Mouse (Mus musculus) kidney, adult 10 weeks (tissue): Measurements from ENCODE around the gene Rilp. TPM values are rescaled to one million over a fixed set of nuclear protein-coding genes. Genes with fewer than 3 reads are reported as not detected.

Source experiments
- polyA plus RNA-seq: library from polyadenylated mRNA; stranded (reverse); fragments of 350-450 nt; fragmentation: Illumina TruSeq; extraction: RNeasy Lipid Tissue Mini Kit (QIAGEN cat#74804); gene quantifications from one replicate; pipeline ENCODE4 v1.2.3, GENCODE M21; 2014; ENCODE audit warnings: low read depth, low replicate concordance

Gene Rilp
- 0.73 TPM for polyA plus RNA-seq

DNA sequence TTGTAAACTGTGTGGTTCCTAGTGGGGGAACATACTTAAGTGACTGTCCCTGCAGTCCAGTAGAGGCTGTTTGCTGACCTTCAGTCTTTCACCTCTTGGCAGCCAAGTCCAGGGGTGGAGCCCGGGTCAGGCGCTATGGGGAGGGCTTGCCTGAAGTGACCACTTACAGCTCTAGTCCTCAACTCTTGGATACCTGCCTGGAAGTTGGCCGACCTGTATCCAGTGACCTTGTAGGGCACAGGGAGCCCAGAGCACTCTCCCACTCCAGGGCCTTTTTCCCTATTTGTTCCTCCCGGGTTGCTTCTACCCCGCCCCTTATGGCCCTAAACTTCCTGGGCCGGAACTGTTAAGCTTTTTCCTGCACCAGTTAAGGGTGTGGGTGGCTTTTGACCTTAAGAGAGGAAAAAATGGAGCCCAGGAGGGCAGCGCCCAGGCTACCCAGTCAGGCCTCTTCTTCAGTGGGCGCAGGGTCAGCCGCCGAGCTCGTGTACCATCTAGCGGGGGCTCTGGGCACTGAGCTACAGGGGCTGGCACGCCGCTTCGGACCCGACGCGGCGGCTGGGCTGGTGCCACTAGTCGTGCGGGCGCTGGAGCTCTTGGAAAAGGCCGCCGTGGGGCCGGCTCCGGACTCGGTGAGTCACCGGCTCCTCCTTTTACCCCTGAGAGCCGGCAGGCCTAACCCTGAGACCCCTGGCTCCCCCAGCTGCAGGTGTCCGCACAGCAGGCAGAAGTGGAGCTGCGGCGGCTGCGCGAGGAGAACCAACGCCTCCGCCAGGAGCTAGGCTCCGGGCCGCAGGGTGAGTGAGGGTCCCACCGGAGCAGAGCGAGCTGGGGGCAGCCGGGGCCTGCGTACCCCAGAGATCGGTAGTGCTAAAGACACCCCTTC lies at the start of gene Rilp:
Gene Rilp, plus strand, starts transcription at position 354 of the 886 bp plus-strand sequence.

GRCm38 (mm10) chr11:75460844-75461742 lies 48.8 kb upstream of the Rilp start, which contains the start of gene Tlcd2:
Tlcd2 (plus strand) TSS chr11:75461715.

GRCm38 (mm10) chr11:75486601-75487285 lies 23.2 kb upstream of the Rilp start, which contains the start of gene Prpf8:
Prpf8 (plus strand) TSS chr11:75486816.

DNA sequence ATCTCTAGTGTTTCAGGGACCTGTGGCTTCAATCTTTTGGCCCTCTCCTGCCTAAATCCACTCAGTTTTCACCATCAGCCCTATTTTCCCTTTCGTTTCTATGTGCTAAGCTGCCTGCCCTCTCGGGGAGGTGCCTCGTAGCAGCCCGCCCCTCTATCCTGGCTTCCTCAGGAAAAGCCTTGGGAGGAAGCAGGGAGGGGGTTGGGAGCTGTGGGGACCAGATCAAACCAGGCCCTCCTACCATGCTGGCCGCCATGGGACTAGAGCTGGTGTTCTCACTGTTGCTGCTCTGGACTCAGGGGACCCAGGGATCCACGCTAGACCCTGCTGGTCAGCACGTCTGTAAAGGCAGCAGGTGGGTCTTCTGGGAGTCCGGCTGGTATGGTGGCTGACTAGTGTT lies 3.4 kb downstream of the Rilp start, which contains the start of gene Scarf1:
Gene Scarf1, plus strand, starts transcription at position 205 of the 400 bp plus-strand sequence.

DNA sequence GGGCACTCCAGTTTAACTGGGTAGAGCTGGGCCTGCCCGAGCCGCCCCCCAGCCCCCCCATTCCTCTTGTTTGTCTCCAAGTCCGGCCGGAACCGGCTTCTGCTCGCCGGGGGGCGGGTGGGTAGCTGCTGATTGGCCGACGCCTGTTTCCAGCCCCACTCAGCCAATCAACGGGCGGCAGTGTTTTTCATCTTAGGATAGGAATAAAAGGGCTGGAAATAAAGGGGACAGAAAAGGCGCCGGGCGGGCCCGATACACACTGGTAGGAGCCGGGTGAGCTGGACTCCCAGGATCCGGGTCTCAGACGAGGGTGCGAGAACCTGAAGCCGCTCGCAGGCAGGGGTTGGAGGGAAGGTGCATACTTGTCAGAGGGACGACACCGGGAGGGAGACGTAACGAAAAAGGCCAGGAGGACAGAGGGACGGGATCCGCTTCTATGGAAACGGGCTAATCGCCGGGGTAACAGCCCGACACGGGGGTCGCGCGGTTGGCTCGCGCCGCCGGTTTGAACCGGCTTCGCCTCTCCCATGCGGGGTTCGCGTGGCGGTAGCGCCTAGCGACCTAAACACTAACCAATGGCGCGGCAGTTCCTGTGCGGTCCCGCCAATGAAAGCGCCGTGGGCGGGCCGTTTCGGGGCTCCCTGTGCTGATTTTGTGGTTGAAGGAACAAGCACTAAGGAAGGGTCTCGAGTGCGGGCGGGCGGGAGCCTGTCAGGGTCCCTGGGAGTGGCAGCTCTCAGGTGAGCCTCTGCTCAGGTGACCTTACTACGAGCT lies 21.8 kb downstream of the Rilp start, which contains the start of gene Slc43a2:
Gene Slc43a2, plus strand, starts transcription at position 226 of the 774 bp plus-strand sequence.

Other genes starting within 250 kb of the Rilp start
- gene Rpa1, start 161.8 kb upstream of the Rilp start, polyA plus RNA-seq: 33.1 TPM
- gene Smyd4, start 161.7 kb upstream of the Rilp start, polyA plus RNA-seq: 6.0 TPM
- gene Serpinf1, start 87.4 kb upstream of the Rilp start, polyA plus RNA-seq: 0.89 TPM
- 6.8 TPM for gene Serpinf2, start 70.5 kb upstream of the Rilp start, polyA plus RNA-seq
- gene Wdr81, start 55.4 kb upstream of the Rilp start, polyA plus RNA-seq: 0.12 TPM
- gene Tlcd2, start 48.4 kb upstream of the Rilp start, polyA plus RNA-seq: 3.5 TPM
- gene Prpf8, start 23.3 kb upstream of the Rilp start, polyA plus RNA-seq: 35.1 TPM
- gene Scarf1, start 3.4 kb downstream of the Rilp start, polyA plus RNA-seq: not detected
- gene Slc43a2, start 21.6 kb downstream of the Rilp start, polyA plus RNA-seq: 18.8 TPM
- gene Pitpna, start 78.0 kb downstream of the Rilp start, polyA plus RNA-seq: 140 TPM
- 43.3 TPM for gene Inpp5k, start 120.9 kb downstream of the Rilp start, polyA plus RNA-seq
- gene Myo1c, start 140.4 kb downstream of the Rilp start, polyA plus RNA-seq: 8.9 TPM
- 239 TPM for gene Crk, start 169.2 kb downstream of the Rilp start, polyA plus RNA-seq
- 1,397 TPM for gene Ywhae, start 222.8 kb downstream of the Rilp start, polyA plus RNA-seq